Mouse (Mus musculus) heart, postnatal 25 days (tissue): ENCODE data around the gene Fhad1. TPM values are rescaled to one million over a fixed set of nuclear protein-coding genes. Genes with fewer than 3 reads are reported as not detected.
"Not testable (repeated sequence)": the region's sequence is repeated elsewhere in the genome, so short reads cannot be mapped to it uniquely, and the experiment has no call there.

Source experiments
- DNase-seq: peaks from one replicate; pipeline ENCODE4 v3.0.0; 2022; ENCODE audit warnings: low spot score
- intact Hi-C: fragments of 180-260 bp; cut with DNase I; formaldehyde crosslinking; loops from one replicate; pipeline ENCODE4 v1.15.1; 2025
- total RNA-seq, 2 experiments: library from RNA; stranded (reverse); gene quantifications; 2 replicates each; pipeline ENCODE4 v1.2.3; 2021

Fhad1 gene
- under 1 TPM; 0.05 to 0.31 TPM for total RNA-seq

GRCm38 (mm10) chr4:142014659-142015608 is at the start of gene Fhad1:
Gene Fhad1 (minus strand): TSS chr4:142015082.
- peak; percentile 24 for DNase-seq
- intact Hi-C loops: no loop called here

- no peak for DNase-seq
- intact Hi-C loops: no loop called here
Observed at GRCm38 (mm10) chr4:142063057-142063534, 48.2 kb upstream of the Fhad1 start.

GRCm38 (mm10) chr4:142061485-142062240 is 46.8 kb upstream of the Fhad1 start:
- DNase-seq: no peak
- intact Hi-C loops: no loop called here

- DNase-seq: no peak
- intact Hi-C loops: no loop called here
Observed at GRCm38 (mm10) chr4:142060455-142061378, 45.8 kb upstream of the Fhad1 start.

- intact Hi-C loops: no loop called here
- DNase-seq: no peak
Observed at GRCm38 (mm10) chr4:142059841-142060193, 44.9 kb upstream of the Fhad1 start.

- intact Hi-C loops: no loop called here
- DNase-seq: no peak
Observed at GRCm38 (mm10) chr4:142059113-142059840, 44.4 kb upstream of the Fhad1 start.

GRCm38 (mm10) chr4:142057529-142058216 is 42.8 kb upstream of the Fhad1 start:
- no peak for DNase-seq
- intact Hi-C loops: no loop called here

GRCm38 (mm10) chr4:142055600-142055999 is 40.7 kb upstream of the Fhad1 start:
- intact Hi-C loops: no loop called here
- DNase-seq: no peak

- DNase-seq: no peak
- intact Hi-C loops: no loop called here
Observed at GRCm38 (mm10) chr4:142054580-142054979, 39.7 kb upstream of the Fhad1 start.

- intact Hi-C loops: no loop called here
- DNase-seq: peak; percentile 24
Observed at GRCm38 (mm10) chr4:142053661-142054448, 39.0 kb upstream of the Fhad1 start.

GRCm38 (mm10) chr4:142053261-142053660 is 38.4 kb upstream of the Fhad1 start:
- DNase-seq: no peak

GRCm38 (mm10) chr4:142052391-142053132 is 37.7 kb upstream of the Fhad1 start:
- intact Hi-C loops: no loop called here
- DNase-seq: no peak

More at GRCm38 (mm10) chr4:142053261-142053660, 38.4 kb upstream of the Fhad1 start:
- intact Hi-C loops: no loop called here

GRCm38 (mm10) chr4:142051883-142052282 is 37.0 kb upstream of the Fhad1 start:
- DNase-seq, intact Hi-C loops: not testable (repeated sequence)

- no peak for DNase-seq
- intact Hi-C loops: no loop called here
Observed at GRCm38 (mm10) chr4:142049963-142050362, 35.1 kb upstream of the Fhad1 start.

- no peak for DNase-seq
- intact Hi-C loops: no loop called here
Observed at GRCm38 (mm10) chr4:142048391-142048790, 33.5 kb upstream of the Fhad1 start.

GRCm38 (mm10) chr4:142047005-142047404 is 32.1 kb upstream of the Fhad1 start:
- intact Hi-C loops: no loop called here
- no peak for DNase-seq

- intact Hi-C loops: no loop called here
- DNase-seq: no peak
Observed at GRCm38 (mm10) chr4:142046496-142046895, 31.6 kb upstream of the Fhad1 start.
